ENCODE assay signal across 24 mouse cellular contexts in the genomic region with DNA sequence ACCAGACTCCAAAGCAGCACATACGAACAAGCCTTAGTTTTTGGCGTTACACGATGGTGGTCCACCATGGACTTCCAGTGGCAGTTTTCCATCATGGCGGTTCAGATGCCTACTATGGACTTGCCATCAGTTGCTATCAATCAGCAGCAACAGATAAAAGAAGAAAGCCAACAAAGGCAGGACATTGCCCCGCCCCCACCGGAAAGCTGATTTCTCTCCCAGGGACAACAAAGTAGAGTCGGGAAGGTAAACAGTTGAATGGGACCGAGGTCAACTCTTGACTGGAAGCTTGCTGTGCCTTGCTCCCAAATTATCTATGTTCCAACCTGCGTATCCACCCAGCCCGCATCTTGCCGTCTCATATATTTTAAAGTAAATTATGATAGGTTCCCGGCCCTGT.
A peak's percentile ranks its signal among the peaks of the same experiment; 100 is the strongest.
DNase-seq lines count a peak whose midpoint lies in the region; ATAC-seq lines count a peak whose summit lies in the region.
"Had no signal": no experiment of that assay in that cellular context is flagged by ENCODE, and none has a peak within 500 bp of the region (broad histone marks: within the 10 kb centered on the region; RNA-seq: fewer than 3 reads in every experiment).

No protein-coding gene starts in this region.

- H3K9ac ChIP-seq in midbrain, embryonic 11.5 days (ENCODE audit: low read length) = no peak overlapping the region
- H3K9ac ChIP-seq in liver, embryonic 16.5 days (ENCODE audit: low read depth, low read length) = no peak overlapping the region
- H3K9ac ChIP-seq: embryonic facial prominence, embryonic 13.5 days; forebrain, embryonic 12.5 days; heart, embryonic 15.5 days had no signal

- ATAC-seq in midbrain, embryonic 11.5 days (ENCODE audit: low FRiP score) = no peak
- ATAC-seq in liver, embryonic 16.5 days (ENCODE audit: low read depth) = 0 out of 2 replicates have a peak, but pooled peaks have one; percentile 19
- ATAC-seq: CD4-positive, CD25-positive, alpha-beta regulatory T cell, adult 4 months; forebrain, embryonic 16.5 days; inflammation-experienced regulatory T-cells, adult 6 months; Patski had no signal

- H3K27me3 ChIP-seq in midbrain, embryonic 11.5 days (ENCODE audit: control insufficient read depth, insufficient read depth, low read length) = no peaks in the 10 kb centered on the region
- peaks cover 3% of the 10 kb centered on the region; the same call in 1 of the 2 replicates for H3K27me3 ChIP-seq in midbrain, embryonic 10.5 days (ENCODE audit: low read depth, poor library complexity, severe bottlenecking)
- no peaks in the 10 kb centered on the region for H3K27me3 ChIP-seq in liver, embryonic 16.5 days (ENCODE audit: control insufficient read depth, insufficient read depth, low read depth, low read length)
- H3K27me3 ChIP-seq: embryonic facial prominence, embryonic 13.5 days; heart, embryonic 15.5 days; Patski had no signal

- no peak overlapping the region for H3K27ac ChIP-seq in midbrain, embryonic 11.5 days (ENCODE audit: low read depth, low read length)
- no peak overlapping the region for H3K27ac ChIP-seq in midbrain, embryonic 10.5 days (replicated peaks)
- no peak overlapping the region for H3K27ac ChIP-seq in liver, embryonic 16.5 days (ENCODE audit: low read length)
- H3K27ac ChIP-seq: embryonic facial prominence, embryonic 13.5 days; forebrain, embryonic 12.5 days; heart, adult 2 months; heart, embryonic 15.5 days; hindbrain, embryonic 10.5 days had no signal

- H3K36me3 ChIP-seq in midbrain, embryonic 11.5 days (ENCODE audit: control insufficient read depth, insufficient read depth, low read length) = no peaks in the 10 kb centered on the region
- no peaks in the 10 kb centered on the region for H3K36me3 ChIP-seq in midbrain, embryonic 10.5 days
- no peaks in the 10 kb centered on the region for H3K36me3 ChIP-seq in liver, embryonic 16.5 days (ENCODE audit: control insufficient read depth, insufficient read depth)
- H3K36me3 ChIP-seq: embryonic facial prominence, embryonic 13.5 days; forebrain, embryonic 12.5 days; heart, embryonic 15.5 days; hindbrain, embryonic 10.5 days had no signal

- 88% methylated on average over 12 of the region's 12 CpGs for WGBS in midbrain, embryonic 11.5 days
- WGBS in midbrain, embryonic 10.5 days = 92% methylated on average over 12 of the region's 12 CpGs
- WGBS in liver, embryonic 16.5 days (ENCODE audit: insufficient replicate concordance) = 63% methylated on average over 12 of the region's 12 CpGs

- no peaks in the 10 kb centered on the region for H3K4me1 ChIP-seq in midbrain, embryonic 11.5 days (ENCODE audit: control insufficient read depth, insufficient read depth, low read length)
- H3K4me1 ChIP-seq in midbrain, embryonic 10.5 days = no peaks in the 10 kb centered on the region
- no peaks in the 10 kb centered on the region for H3K4me1 ChIP-seq in liver, embryonic 16.5 days (ENCODE audit: control insufficient read depth, low read depth, low read length)
- H3K4me1 ChIP-seq: embryonic facial prominence, embryonic 13.5 days; forebrain, embryonic 12.5 days; heart, embryonic 15.5 days; hindbrain, embryonic 10.5 days had no signal

- no peak overlapping the region for H3K4me2 ChIP-seq in midbrain, embryonic 11.5 days
- no peak overlapping the region for H3K4me2 ChIP-seq in liver, embryonic 16.5 days (ENCODE audit: low read depth, low read length)
- H3K4me2 ChIP-seq: embryonic facial prominence, embryonic 13.5 days; forebrain, embryonic 12.5 days; heart, embryonic 11.5 days; heart, embryonic 15.5 days had no signal

- peak; percentile 86 for DNase-seq in heart, adult 11 months
- DNase-seq in heart, postnatal 4 days = no peak
- peak; percentile 69 for DNase-seq in midbrain, embryonic 11.5 days (ENCODE audit: low spot score, missing footprints)
- DNase-seq in midbrain, embryonic 10.5 days (ENCODE audit: low spot score) = no peak
- no peak for DNase-seq in adrenal gland, postnatal 4 days (ENCODE audit: low spot score in 2 of 2)
- no peak for DNase-seq in urinary bladder, adult 18-20 months (ENCODE audit: low spot score in 2 of 2)
- DNase-seq: adrenal gland, postnatal 10 days; B cell, adult 2 months; cerebellum, adult 11-12 months; cerebellum, adult 9-11 months; cerebellum, postnatal 36 days; gastrocnemius, postnatal 10 days; heart, adult 2 months; heart, postnatal 14 days had no signal

- H3K4me3 ChIP-seq in midbrain, embryonic 11.5 days (ENCODE audit: low read depth, low read length) = no peak overlapping the region
- no peak overlapping the region for H3K4me3 ChIP-seq in midbrain, embryonic 10.5 days
- no peak overlapping the region for H3K4me3 ChIP-seq in liver, embryonic 16.5 days (ENCODE audit: low read depth, low read length)
- H3K4me3 ChIP-seq: embryonic facial prominence, embryonic 13.5 days; forebrain, embryonic 12.5 days; heart, adult 2 months; heart, embryonic 15.5 days; hindbrain, embryonic 10.5 days had no signal

- no peaks in the 10 kb centered on the region for H3K9me3 ChIP-seq in midbrain, embryonic 11.5 days (ENCODE audit: control insufficient read depth, low read length)
- no peaks in the 10 kb centered on the region for H3K9me3 ChIP-seq in midbrain, embryonic 10.5 days (replicated peaks)
- H3K9me3 ChIP-seq in liver, embryonic 16.5 days (replicated peaks; ENCODE audit: control insufficient read depth, low read length) = no peaks in the 10 kb centered on the region
- H3K9me3 ChIP-seq: embryonic facial prominence, embryonic 13.5 days; forebrain, embryonic 12.5 days; heart, embryonic 15.5 days; hindbrain, embryonic 10.5 days had no signal

Comparison
In these comparisons a context has a peak if more than half of its experiments do, and no peak if none do; other contexts are left out.
1. DNase-seq: peak in heart, adult 11 months (single experiment) and midbrain, embryonic 11.5 days (single experiment); none in heart, postnatal 4 days (single experiment), midbrain, embryonic 10.5 days (single experiment), adrenal gland, postnatal 4 days (0 of 2) and urinary bladder, adult 18-20 months (0 of 2).